In genomic region chr10:27681376-27681775, GRCm38 (mm10) we compare ENCODE assay signal across 20 mouse cellular contexts.
DNase-seq lines count a peak whose midpoint lies in the region; ATAC-seq lines count a peak whose summit lies in the region.
"Had no signal": no experiment of that assay in that cellular context is flagged by ENCODE, and none has a peak within 500 bp of the region (broad histone marks: within the 10 kb centered on the region; RNA-seq: fewer than 3 reads in every experiment).

No protein-coding gene starts in this region.

- no peak overlapping the region for H3K9ac ChIP-seq in forebrain, embryonic 13.5 days
- H3K9ac ChIP-seq: embryonic facial prominence, embryonic 12.5 days; heart, embryonic 13.5 days; hindbrain, embryonic 12.5 days; intestine, embryonic 15.5 days had no signal

- no peaks in the 10 kb centered on the region for H3K9me3 ChIP-seq in forebrain, embryonic 13.5 days (replicated peaks)
- H3K9me3 ChIP-seq in forebrain, embryonic 10.5 days: no peaks in the 10 kb centered on the region
- H3K9me3 ChIP-seq in heart, embryonic 10.5 days: no peaks in the 10 kb centered on the region
- H3K9me3 ChIP-seq: embryonic facial prominence, embryonic 12.5 days; hindbrain, embryonic 12.5 days; intestine, embryonic 15.5 days had no signal

- H3K36me3 ChIP-seq in forebrain, embryonic 13.5 days (ENCODE audit: poor library complexity, severe bottlenecking): no peaks in the 10 kb centered on the region
- no peaks in the 10 kb centered on the region for H3K36me3 ChIP-seq in forebrain, embryonic 10.5 days (replicated peaks)
- no peaks in the 10 kb centered on the region for H3K36me3 ChIP-seq in heart, embryonic 10.5 days
- H3K36me3 ChIP-seq: embryonic facial prominence, embryonic 12.5 days; heart, embryonic 13.5 days; hindbrain, embryonic 12.5 days; intestine, embryonic 15.5 days had no signal

- no peak overlapping the region for H3K4me2 ChIP-seq in forebrain, embryonic 13.5 days
- H3K4me2 ChIP-seq: embryonic facial prominence, embryonic 12.5 days; heart, embryonic 13.5 days; hindbrain, embryonic 12.5 days; intestine, embryonic 15.5 days had no signal

- H3K27me3 ChIP-seq in forebrain, embryonic 13.5 days: no peaks in the 10 kb centered on the region
- H3K27me3 ChIP-seq in forebrain, embryonic 10.5 days (ENCODE audit: poor library complexity, severe bottlenecking): no peaks in the 10 kb centered on the region
- no peaks in the 10 kb centered on the region for H3K27me3 ChIP-seq in heart, embryonic 10.5 days (ENCODE audit: insufficient read depth, poor library complexity, severe bottlenecking)
- H3K27me3 ChIP-seq: CH12.LX; embryonic facial prominence, embryonic 12.5 days; heart, embryonic 13.5 days; hindbrain, embryonic 12.5 days; intestine, embryonic 15.5 days had no signal

- H3K27ac ChIP-seq in forebrain, embryonic 13.5 days: no peak overlapping the region
- H3K27ac ChIP-seq in forebrain, embryonic 10.5 days: no peak overlapping the region
- H3K27ac ChIP-seq in heart, embryonic 10.5 days: no peak overlapping the region
- H3K27ac ChIP-seq: embryonic facial prominence, embryonic 12.5 days; heart, adult 2 months; heart, embryonic 13.5 days; hindbrain, embryonic 12.5 days; intestine, embryonic 15.5 days had no signal

- intact Hi-C loops in heart, postnatal 10 days (cut with DNase I): no loop called here

- 77% methylated on average over 2 of the region's 2 CpGs for WGBS in forebrain, embryonic 13.5 days
- 84% methylated on average over 2 of the region's 2 CpGs for WGBS in forebrain, embryonic 10.5 days
- WGBS in heart, embryonic 10.5 days: 72% methylated on average over 2 of the region's 2 CpGs

- DNase-seq in forebrain, embryonic 10.5 days (ENCODE audit: extremely low spot score, low spot score): no peak
- DNase-seq in heart, postnatal 10 days: peak; percentile 5 to 6
- no peak for DNase-seq in heart, embryonic 10.5 days (ENCODE audit: low spot score)
- peak; percentile 13 for DNase-seq in Muller cell, postnatal 12 days (ENCODE audit: inconsistent ontology term)
- peak; percentile 22 for DNase-seq in brain, embryonic 18.5 days (ENCODE audit: low read depth, low spot score)
- DNase-seq: adrenal gland, adult 2 months; adrenal gland, postnatal 25 days; cerebellum, adult 11 months; cerebellum, adult 9-10 months; gastrocnemius, postnatal 10 days; heart, adult 2 months; heart, postnatal 4 days; kidney, adult 18-20 months had no signal

- peak; percentile 36; the same call in 1 of the 2 replicates for ATAC-seq in forebrain, embryonic 13.5 days
- no peak for ATAC-seq in megakaryocyte-erythroid progenitor cell, adult 5-6 weeks (replicated peaks; ENCODE audit: low FRiP score, low TSS enrichment, poor library complexity, severe bottlenecking)
- ATAC-seq: intestine, embryonic 15.5 days had no signal

- no peaks in the 10 kb centered on the region for H3K4me1 ChIP-seq in forebrain, embryonic 13.5 days
- H3K4me1 ChIP-seq in forebrain, embryonic 10.5 days: no peaks in the 10 kb centered on the region
- H3K4me1 ChIP-seq in heart, embryonic 10.5 days: no peaks in the 10 kb centered on the region
- H3K4me1 ChIP-seq: embryonic facial prominence, embryonic 12.5 days; heart, embryonic 13.5 days; hindbrain, embryonic 12.5 days; intestine, embryonic 15.5 days had no signal

- no peak overlapping the region for H3K4me3 ChIP-seq in forebrain, embryonic 13.5 days
- H3K4me3 ChIP-seq in forebrain, embryonic 10.5 days: no peak overlapping the region
- H3K4me3 ChIP-seq in heart, embryonic 10.5 days: no peak overlapping the region
- H3K4me3 ChIP-seq: embryonic facial prominence, embryonic 12.5 days; heart, adult 2 months; heart, embryonic 13.5 days; hindbrain, embryonic 12.5 days; intestine, embryonic 15.5 days had no signal

Comparison
In these comparisons a context has a peak if more than half of its experiments do, and no peak if none do; other contexts are left out.
1. DNase-seq: peak in heart, postnatal 10 days (2 of 2), Muller cell, postnatal 12 days (single experiment) and brain, embryonic 18.5 days (single experiment); none in forebrain, embryonic 10.5 days (single experiment) and heart, embryonic 10.5 days (single experiment).